Mouse (Mus musculus) monocyte, adult 2 months (primary cell): ENCODE measurements around the gene Snx29.
A peak's percentile ranks its signal among the peaks of the same experiment; 100 is the strongest.

Experiments used
- DNase-seq, 2 experiments: peaks; one replicate each; pipeline ENCODE4 v3.0.0; 2022; ENCODE audit warnings: low spot score in 2 of 2, low read depth in 1 of 2

Gene Snx29

GRCm38 (mm10) chr16:11627866-11628638 lies 305.3 kb downstream of the Snx29 start:
- DNase-seq = no peak

- no peak for DNase-seq
Observed at GRCm38 (mm10) chr16:11629704-11630103, 307.0 kb downstream of the Snx29 start.

GRCm38 (mm10) chr16:11630489-11630888 lies 307.8 kb downstream of the Snx29 start:
- DNase-seq = no peak

- no peak for DNase-seq
Observed at GRCm38 (mm10) chr16:11632205-11632747, 309.6 kb downstream of the Snx29 start.

GRCm38 (mm10) chr16:11636196-11636733 lies 313.6 kb downstream of the Snx29 start:
- no peak for DNase-seq

- DNase-seq = no peak
Observed at GRCm38 (mm10) chr16:11636902-11637301, 314.2 kb downstream of the Snx29 start.

GRCm38 (mm10) chr16:11637794-11638193 lies 315.1 kb downstream of the Snx29 start:
- no peak for DNase-seq

- no peak for DNase-seq
Observed at GRCm38 (mm10) chr16:11638739-11639138, 316.0 kb downstream of the Snx29 start.

- DNase-seq = no peak
Observed at GRCm38 (mm10) chr16:11639936-11640335, 317.2 kb downstream of the Snx29 start.

- DNase-seq = no peak
Observed at GRCm38 (mm10) chr16:11643603-11644002, 320.9 kb downstream of the Snx29 start.

- DNase-seq = no peak
Observed at GRCm38 (mm10) chr16:11644399-11644798, 321.7 kb downstream of the Snx29 start.

GRCm38 (mm10) chr16:11645668-11646067 lies 323.0 kb downstream of the Snx29 start:
- no peak for DNase-seq

GRCm38 (mm10) chr16:11646745-11647289 lies 324.1 kb downstream of the Snx29 start:
- no peak for DNase-seq

GRCm38 (mm10) chr16:11648169-11648688 lies 325.5 kb downstream of the Snx29 start:
- DNase-seq = no peak

- no peak for DNase-seq
Observed at GRCm38 (mm10) chr16:11652686-11653366, 330.1 kb downstream of the Snx29 start.

- DNase-seq = no peak
Observed at GRCm38 (mm10) chr16:11655893-11656292, 333.2 kb downstream of the Snx29 start.

GRCm38 (mm10) chr16:11657111-11657510 lies 334.4 kb downstream of the Snx29 start:
- DNase-seq = no peak

- no peak for DNase-seq
Observed at GRCm38 (mm10) chr16:11659111-11659720, 336.5 kb downstream of the Snx29 start.

GRCm38 (mm10) chr16:11664896-11665705 lies 342.4 kb downstream of the Snx29 start:
- DNase-seq = no peak

- peak in 1 of 2 experiments; percentile 21 for DNase-seq
Observed at GRCm38 (mm10) chr16:11665869-11666268, 343.2 kb downstream of the Snx29 start.
